In genomic region chr1:132196337-132196736, GRCm38 (mm10) we compare ENCODE assay signal across 18 mouse cellular contexts. TPM values are rescaled to one million over a fixed set of nuclear protein-coding genes. Genes with fewer than 3 reads are reported as not detected.
DNase-seq lines count a peak whose midpoint lies in the region; ATAC-seq and TF ChIP-seq lines count a peak whose summit lies in the region.
"Had no signal": no experiment of that assay in that cellular context is flagged by ENCODE, and none has a peak within 500 bp of the region (broad histone marks: within the 10 kb centered on the region; RNA-seq: fewer than 3 reads in every experiment).

No protein-coding gene starts in this region.

- DNase-seq in lung, adult 2 months: no peak
- peak; percentile 23 for DNase-seq in limb, embryonic 11.5 days (ENCODE audit: low spot score)
- no peak for DNase-seq in gastrocnemius, postnatal 25 days
- no peak for DNase-seq in left cerebral cortex, postnatal 4 days
- DNase-seq in right cerebral cortex, postnatal 36 days (ENCODE audit: low spot score in 2 of 2): no peak
- DNase-seq: heart, postnatal 10 days; kidney, adult 18-20 months; thymus, adult 18-20 months had no signal

- no peak for TF ChIP-seq CTCF in lung, adult 2 months (IDR thresholded peaks at IDR 0.05; ENCODE audit: insufficient read depth, low read length)

- no peak overlapping the region for H3K4me2 ChIP-seq in lung, embryonic 15.5 days
- H3K4me2 ChIP-seq in forebrain, embryonic 13.5 days: peak overlapping the region; percentile 76
- no peak overlapping the region for H3K4me2 ChIP-seq in limb, embryonic 11.5 days (ENCODE audit: low read depth, severe bottlenecking)
- H3K4me2 ChIP-seq in neural tube, embryonic 14.5 days (ENCODE audit: low read depth, low read length): peak overlapping the region; percentile 21; the same call in 1 of the 2 replicates

- no peak overlapping the region for H3K4me3 ChIP-seq in lung, embryonic 15.5 days
- no peak overlapping the region for H3K4me3 ChIP-seq in lung, adult 2 months (replicated peaks; ENCODE audit: extremely low read depth, low read depth, low read length)
- H3K4me3 ChIP-seq in forebrain, embryonic 13.5 days: no peak overlapping the region
- no peak overlapping the region for H3K4me3 ChIP-seq in limb, embryonic 11.5 days (ENCODE audit: low read depth, low read length)
- H3K4me3 ChIP-seq in neural tube, embryonic 14.5 days (ENCODE audit: low read depth, low read length): no peak overlapping the region

- H3K27me3 ChIP-seq in lung, embryonic 15.5 days: peaks cover 30% of the 10 kb centered on the region
- no peaks in the 10 kb centered on the region for H3K27me3 ChIP-seq in forebrain, embryonic 13.5 days
- H3K27me3 ChIP-seq in limb, embryonic 11.5 days (ENCODE audit: control insufficient read depth, insufficient read depth, low read length): peaks cover 8% of the 10 kb centered on the region; the same call in 1 of the 2 replicates
- H3K27me3 ChIP-seq in neural tube, embryonic 14.5 days (ENCODE audit: control insufficient read depth, insufficient read depth, low read length): no peaks in the 10 kb centered on the region

- no peak for TF ChIP-seq POLR2A in lung, adult 2 months (IDR thresholded peaks at IDR 0.05; ENCODE audit: borderline replicate concordance, extremely low read depth, low read depth, low read length)

- peak overlapping the region; percentile 94 for H3K27ac ChIP-seq in lung, embryonic 15.5 days
- peak overlapping the region; percentile 41 for H3K27ac ChIP-seq in forebrain, embryonic 13.5 days
- H3K27ac ChIP-seq in limb, embryonic 11.5 days (replicated peaks; ENCODE audit: low read depth, low read length): no peak overlapping the region
- no peak overlapping the region for H3K27ac ChIP-seq in neural tube, embryonic 14.5 days (ENCODE audit: low read depth, low read length)

- H3K4me1 ChIP-seq in lung, embryonic 15.5 days: peaks cover 74% of the 10 kb centered on the region
- H3K4me1 ChIP-seq in lung, adult 2 months (ENCODE audit: control insufficient read depth, insufficient read depth, low read length): peaks cover 4% of the 10 kb centered on the region
- peaks cover 96% of the 10 kb centered on the region for H3K4me1 ChIP-seq in forebrain, embryonic 13.5 days
- H3K4me1 ChIP-seq in limb, embryonic 11.5 days (ENCODE audit: control insufficient read depth, insufficient read depth, low read length): peaks cover 70% of the 10 kb centered on the region
- peaks cover 70% of the 10 kb centered on the region for H3K4me1 ChIP-seq in neural tube, embryonic 14.5 days (ENCODE audit: control insufficient read depth, insufficient read depth, low read length)

- H3K9ac ChIP-seq in lung, embryonic 15.5 days: no peak overlapping the region
- peak overlapping the region; percentile 55; the same call in 1 of the 2 replicates for H3K9ac ChIP-seq in forebrain, embryonic 13.5 days
- H3K9ac ChIP-seq in limb, embryonic 11.5 days (ENCODE audit: low read length): no peak overlapping the region
- no peak overlapping the region for H3K9ac ChIP-seq in neural tube, embryonic 14.5 days (replicated peaks; ENCODE audit: low read depth, low read length)

- peak; percentile 64 for ATAC-seq in lung, embryonic 15.5 days (ENCODE audit: borderline replicate concordance, extremely low read depth, low FRiP score, low TSS enrichment)
- no peak for ATAC-seq in forebrain, embryonic 13.5 days
- no peak for ATAC-seq in limb, embryonic 11.5 days (ENCODE audit: insufficient number of reproducible peaks, low FRiP score, low TSS enrichment, low read depth)
- ATAC-seq in neural tube, embryonic 14.5 days (ENCODE audit: low read depth): no peak
- ATAC-seq: CD4-positive, CD25-positive, alpha-beta regulatory T cell, adult 4 months had no signal

- H3K36me3 ChIP-seq in lung, embryonic 15.5 days: no peaks in the 10 kb centered on the region
- H3K36me3 ChIP-seq in forebrain, embryonic 13.5 days (ENCODE audit: poor library complexity, severe bottlenecking): peaks cover 5% of the 10 kb centered on the region; the same call in 1 of the 2 replicates
- no peaks in the 10 kb centered on the region for H3K36me3 ChIP-seq in limb, embryonic 11.5 days (ENCODE audit: control insufficient read depth, insufficient read depth, low read length)
- no peaks in the 10 kb centered on the region for H3K36me3 ChIP-seq in neural tube, embryonic 14.5 days (ENCODE audit: control insufficient read depth, insufficient read depth, low read length)

- WGBS in lung, embryonic 15.5 days: 32% methylated on average over 7 of the region's 7 CpGs
- WGBS in lung, adult 2 months: 42% methylated on average over 7 of the region's 7 CpGs
- 8% methylated on average over 7 of the region's 7 CpGs for WGBS in forebrain, embryonic 13.5 days
- 19% methylated on average over 7 of the region's 7 CpGs for WGBS in limb, embryonic 11.5 days
- 13% methylated on average over 7 of the region's 7 CpGs for WGBS in neural tube, embryonic 14.5 days

- no peaks in the 10 kb centered on the region for H3K9me3 ChIP-seq in lung, embryonic 15.5 days
- no peaks in the 10 kb centered on the region for H3K9me3 ChIP-seq in forebrain, embryonic 13.5 days (replicated peaks)
- no peaks in the 10 kb centered on the region for H3K9me3 ChIP-seq in limb, embryonic 11.5 days (ENCODE audit: control insufficient read depth, low read length)
- no peaks in the 10 kb centered on the region for H3K9me3 ChIP-seq in neural tube, embryonic 14.5 days (ENCODE audit: control insufficient read depth, low read length)

- intact Hi-C loops in left cerebral cortex, postnatal 4 days (cut with DNase I): no loop called here

RNA-seq across cellular contexts. Expression of gene AC124108.1, which starts 5.1 kb away (rescaled TPM):
- polyA plus RNA-seq in lung, embryonic 15.5 days (2015; fragmentation: Nextera tagmentation; extraction: Ambion mirVana): 0.52 and 0.69 TPM in 2 replicates
- polyA plus RNA-seq in lung, adult 2 months (2012; rRNA removed): not detected in 2 replicates
- polyA plus RNA-seq in forebrain, embryonic 13.5 days (2015; fragmentation: Nextera tagmentation; extraction: Ambion mirVana): 3.4 and 3.9 TPM in 2 replicates
- polyA plus RNA-seq in limb, embryonic 11.5 days (2014; fragmentation: Nextera tagmentation; extraction: Ambion mirVana): 0.87 and 1.1 TPM in 2 replicates
- 3.6 and 3.8 TPM in 2 replicates for polyA plus RNA-seq in neural tube, embryonic 14.5 days (2014; fragmentation: Nextera tagmentation; extraction: Ambion mirVana)
- not detected for total RNA-seq in gastrocnemius, postnatal 25 days (2021)
- 1 to 10 TPM; 3.6 to 4.2 TPM for total RNA-seq in left cerebral cortex, postnatal 4 days (2021)
- total RNA-seq: heart, postnatal 10 days; liver, adult 2 months; megakaryocyte, adult 5-6 weeks had no signal
- polyA plus RNA-seq: CD4-positive, CD25-positive, alpha-beta regulatory T cell, adult 4 months; liver, adult 2 months; small intestine, adult 2 months had no signal

RNA-seq across cellular contexts. Expression of gene Lemd1, which starts 5.1 kb away (rescaled TPM):
- 1.7 and 2.0 TPM in 2 replicates for polyA plus RNA-seq in lung, embryonic 15.5 days (2015; fragmentation: Nextera tagmentation; extraction: Ambion mirVana)
- polyA plus RNA-seq in lung, adult 2 months (2012; rRNA removed): not detected in 2 replicates
- polyA plus RNA-seq in forebrain, embryonic 13.5 days (2015; fragmentation: Nextera tagmentation; extraction: Ambion mirVana): 14.3 and 17.0 TPM in 2 replicates
- polyA plus RNA-seq in limb, embryonic 11.5 days (2014; fragmentation: Nextera tagmentation; extraction: Ambion mirVana): 1.2 and 1.5 TPM in 2 replicates
- 21.0 and 25.3 TPM in 2 replicates for polyA plus RNA-seq in neural tube, embryonic 14.5 days (2014; fragmentation: Nextera tagmentation; extraction: Ambion mirVana)
- not detected for total RNA-seq in gastrocnemius, postnatal 25 days (2021)
- total RNA-seq in left cerebral cortex, postnatal 4 days (2021): 10 to 100 TPM in 1 of 2 experiments, 1 to 10 TPM in 1; 8.8 to 10.1 TPM
- total RNA-seq: heart, postnatal 10 days; liver, adult 2 months; megakaryocyte, adult 5-6 weeks had no signal
- polyA plus RNA-seq: CD4-positive, CD25-positive, alpha-beta regulatory T cell, adult 4 months; liver, adult 2 months had no signal

RNA-seq across cellular contexts. Expression of gene Gm10188, which starts 33.2 kb away (rescaled TPM):
- polyA plus RNA-seq in lung, embryonic 15.5 days (2015; fragmentation: Nextera tagmentation; extraction: Ambion mirVana): not detected in 2 replicates
- polyA plus RNA-seq in lung, adult 2 months (2012; rRNA removed): not detected in 2 replicates
- 1.0 and 1.1 TPM in 2 replicates for polyA plus RNA-seq in forebrain, embryonic 13.5 days (2015; fragmentation: Nextera tagmentation; extraction: Ambion mirVana)
- not detected in 2 replicates for polyA plus RNA-seq in limb, embryonic 11.5 days (2014; fragmentation: Nextera tagmentation; extraction: Ambion mirVana)
- 0.74 and 0.76 TPM in 2 replicates for polyA plus RNA-seq in neural tube, embryonic 14.5 days (2014; fragmentation: Nextera tagmentation; extraction: Ambion mirVana)
- not detected for total RNA-seq in gastrocnemius, postnatal 25 days (2021)
- total RNA-seq in left cerebral cortex, postnatal 4 days (2021): not detected
- total RNA-seq: heart, postnatal 10 days; layer of hippocampus, postnatal 14 days; liver, adult 2 months; megakaryocyte, adult 5-6 weeks had no signal
- polyA plus RNA-seq: CD4-positive, CD25-positive, alpha-beta regulatory T cell, adult 4 months; cortical plate, adult 2 months; gonadal fat pad, adult 2 months; liver, adult 2 months; small intestine, adult 2 months had no signal

RNA-seq across cellular contexts. Expression of gene Cdk18, which starts 56.9 kb away (rescaled TPM):
- 6.5 and 7.7 TPM in 2 replicates for polyA plus RNA-seq in lung, embryonic 15.5 days (2015; fragmentation: Nextera tagmentation; extraction: Ambion mirVana)
- 32.8 and 34.0 TPM in 2 replicates for polyA plus RNA-seq in lung, adult 2 months (2012; rRNA removed)
- 0.23 and 0.59 TPM in 2 replicates for polyA plus RNA-seq in forebrain, embryonic 13.5 days (2015; fragmentation: Nextera tagmentation; extraction: Ambion mirVana)
- 3.7 and 3.9 TPM in 2 replicates for polyA plus RNA-seq in limb, embryonic 11.5 days (2014; fragmentation: Nextera tagmentation; extraction: Ambion mirVana)
- polyA plus RNA-seq in neural tube, embryonic 14.5 days (2014; fragmentation: Nextera tagmentation; extraction: Ambion mirVana): 0.36 and 0.42 TPM in 2 replicates
- total RNA-seq in gastrocnemius, postnatal 25 days (2021): 1 to 10 TPM; 1.4 to 3.2 TPM
- 10 to 100 TPM in 1 of 2 experiments, 1 to 10 TPM in 1; 9.3 to 11.5 TPM for total RNA-seq in left cerebral cortex, postnatal 4 days (2021)
- total RNA-seq: megakaryocyte, adult 5-6 weeks had no signal
- polyA plus RNA-seq: CD4-positive, CD25-positive, alpha-beta regulatory T cell, adult 4 months had no signal

Comparison
In these comparisons a context has a peak if more than half of its experiments do, and no peak if none do; other contexts are left out.
1. H3K27ac ChIP-seq: peak in lung, embryonic 15.5 days (single experiment) and forebrain, embryonic 13.5 days (single experiment); none in limb, embryonic 11.5 days (single experiment) and neural tube, embryonic 14.5 days (single experiment).
2. H3K4me2 ChIP-seq: peak in forebrain, embryonic 13.5 days (single experiment) and neural tube, embryonic 14.5 days (single experiment); none in lung, embryonic 15.5 days (single experiment) and limb, embryonic 11.5 days (single experiment).